ENCODE assay signal across 25 mouse cellular contexts in the genomic region with DNA sequence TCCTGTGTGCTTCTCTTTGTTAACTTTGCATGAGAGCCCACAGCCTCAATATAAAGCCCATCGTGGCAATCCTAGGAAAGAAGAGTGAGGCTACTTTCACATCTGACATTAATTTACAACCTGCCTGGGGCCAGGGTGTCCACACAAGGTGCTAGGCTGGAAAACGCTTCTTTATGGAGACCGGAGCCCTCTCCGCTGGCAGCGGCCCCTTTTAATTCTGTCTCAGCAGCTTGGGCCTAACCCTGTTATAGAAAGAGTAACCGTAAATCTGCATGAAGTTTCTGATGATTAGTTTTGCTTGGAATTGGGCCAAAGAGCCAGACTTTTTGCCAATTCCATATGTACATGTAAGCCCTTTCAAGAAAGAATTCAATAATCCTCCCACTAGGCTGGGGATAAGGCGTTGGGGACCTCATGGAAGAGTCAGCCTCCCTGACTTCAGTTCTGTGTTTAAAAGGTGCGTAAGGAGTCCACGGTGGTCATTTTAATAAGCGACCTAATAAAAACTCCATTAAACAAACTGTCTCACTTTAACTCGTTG.
DNase-seq lines count a peak whose midpoint lies in the region; ATAC-seq and TF ChIP-seq lines count a peak whose summit lies in the region.
"Had no signal": no experiment of that assay in that cellular context is flagged by ENCODE, and none has a peak within 500 bp of the region (broad histone marks: within the 10 kb centered on the region; RNA-seq: fewer than 3 reads in every experiment).

No protein-coding gene starts in this region.

- no peaks in the 10 kb centered on the region for H3K36me3 ChIP-seq in forebrain, embryonic 14.5 days (ENCODE audit: control insufficient read depth, insufficient read depth, low read length)
- H3K36me3 ChIP-seq in forebrain, embryonic 15.5 days: no peaks in the 10 kb centered on the region
- no peaks in the 10 kb centered on the region for H3K36me3 ChIP-seq in limb, embryonic 14.5 days (ENCODE audit: control insufficient read depth, insufficient read depth, low read length)
- H3K36me3 ChIP-seq in intestine, embryonic 16.5 days (ENCODE audit: control insufficient read depth, insufficient read depth, low read length): no peaks in the 10 kb centered on the region
- H3K36me3 ChIP-seq in midbrain, postnatal 0 days (ENCODE audit: insufficient read depth, low read length): no peaks in the 10 kb centered on the region
- H3K36me3 ChIP-seq: hindbrain, embryonic 12.5 days; liver, embryonic 15.5 days; midbrain, embryonic 12.5 days had no signal

- no peaks in the 10 kb centered on the region for H3K27me3 ChIP-seq in forebrain, embryonic 14.5 days (replicated peaks; ENCODE audit: control insufficient read depth, insufficient read depth, low read length)
- no peaks in the 10 kb centered on the region for H3K27me3 ChIP-seq in forebrain, embryonic 15.5 days
- H3K27me3 ChIP-seq in limb, embryonic 14.5 days (ENCODE audit: control insufficient read depth, insufficient read depth, low read length): no peaks in the 10 kb centered on the region
- H3K27me3 ChIP-seq in intestine, embryonic 16.5 days (replicated peaks; ENCODE audit: control insufficient read depth, insufficient read depth, low read length): no peaks in the 10 kb centered on the region
- no peaks in the 10 kb centered on the region for H3K27me3 ChIP-seq in midbrain, postnatal 0 days (ENCODE audit: insufficient read depth, low read length)
- H3K27me3 ChIP-seq: hindbrain, embryonic 12.5 days; liver, embryonic 15.5 days had no signal

- no peak overlapping the region for H3K9ac ChIP-seq in forebrain, embryonic 14.5 days (ENCODE audit: low read length)
- no peak overlapping the region for H3K9ac ChIP-seq in forebrain, embryonic 15.5 days (replicated peaks)
- H3K9ac ChIP-seq in limb, embryonic 14.5 days (ENCODE audit: low read depth, low read length, severe bottlenecking): no peak overlapping the region
- no peak overlapping the region for H3K9ac ChIP-seq in intestine, embryonic 16.5 days (ENCODE audit: low read depth, low read length)
- H3K9ac ChIP-seq in midbrain, postnatal 0 days (replicated peaks; ENCODE audit: low read length, poor library complexity, severe bottlenecking): no peak overlapping the region
- H3K9ac ChIP-seq: forebrain, postnatal 0 days; hindbrain, embryonic 12.5 days; liver, embryonic 15.5 days; midbrain, embryonic 12.5 days had no signal

- no peak for TF ChIP-seq POLR2A in limb, embryonic 14.5 days (IDR thresholded peaks at IDR 0.05; ENCODE audit: borderline replicate concordance, extremely low read depth, insufficient read depth, insufficient read length)

- H3K27ac ChIP-seq in forebrain, embryonic 14.5 days (ENCODE audit: low read depth, low read length): no peak overlapping the region
- H3K27ac ChIP-seq in forebrain, embryonic 15.5 days (replicated peaks): no peak overlapping the region
- H3K27ac ChIP-seq in limb, embryonic 14.5 days (replicated peaks; ENCODE audit: low read depth, low read length): peak overlapping the region; percentile 62; the same call in 1 of the 2 replicates
- H3K27ac ChIP-seq in intestine, embryonic 16.5 days (ENCODE audit: low read length): no peak overlapping the region
- H3K27ac ChIP-seq in midbrain, postnatal 0 days (ENCODE audit: low read depth, low read length): no peak overlapping the region
- H3K27ac ChIP-seq: hindbrain, embryonic 12.5 days; hindbrain, postnatal 0 days; liver, embryonic 15.5 days; midbrain, embryonic 12.5 days had no signal

- no peaks in the 10 kb centered on the region for H3K9me3 ChIP-seq in forebrain, embryonic 14.5 days (replicated peaks; ENCODE audit: control insufficient read depth, low read length)
- no peaks in the 10 kb centered on the region for H3K9me3 ChIP-seq in forebrain, embryonic 15.5 days
- H3K9me3 ChIP-seq in limb, embryonic 14.5 days (ENCODE audit: control insufficient read depth, low read length): no peaks in the 10 kb centered on the region
- H3K9me3 ChIP-seq in intestine, embryonic 16.5 days (ENCODE audit: control insufficient read depth, low read length): no peaks in the 10 kb centered on the region; the same call in 1 of the 2 replicates
- H3K9me3 ChIP-seq in midbrain, postnatal 0 days (ENCODE audit: low read length): no peaks in the 10 kb centered on the region
- H3K9me3 ChIP-seq: hindbrain, embryonic 12.5 days; liver, embryonic 15.5 days; midbrain, embryonic 12.5 days had no signal

- WGBS in forebrain, embryonic 14.5 days: 64% methylated on average over 11 of the region's 11 CpGs
- 65% methylated on average over 11 of the region's 11 CpGs for WGBS in forebrain, embryonic 15.5 days
- 14% methylated on average over 11 of the region's 11 CpGs for WGBS in limb, embryonic 14.5 days
- WGBS in intestine, embryonic 16.5 days: 67% methylated on average over 11 of the region's 11 CpGs
- WGBS in midbrain, postnatal 0 days: 68% methylated on average over 11 of the region's 11 CpGs

- peaks cover 4% of the 10 kb centered on the region; the same call in 1 of the 2 replicates for H3K4me1 ChIP-seq in forebrain, embryonic 14.5 days (ENCODE audit: control insufficient read depth, insufficient read depth, low read length)
- H3K4me1 ChIP-seq in forebrain, embryonic 15.5 days: peaks cover 14% of the 10 kb centered on the region
- peaks cover 40% of the 10 kb centered on the region for H3K4me1 ChIP-seq in limb, embryonic 14.5 days (ENCODE audit: control insufficient read depth, insufficient read depth, low read length)
- H3K4me1 ChIP-seq in intestine, embryonic 16.5 days (ENCODE audit: control insufficient read depth, insufficient read depth, low read length): peaks cover 3% of the 10 kb centered on the region; the same call in 1 of the 2 replicates
- no peaks in the 10 kb centered on the region for H3K4me1 ChIP-seq in midbrain, postnatal 0 days (ENCODE audit: insufficient read depth, low read length)
- H3K4me1 ChIP-seq: hindbrain, embryonic 12.5 days; liver, embryonic 15.5 days had no signal

- H3K4me2 ChIP-seq in forebrain, embryonic 14.5 days (ENCODE audit: low read length): no peak overlapping the region
- no peak overlapping the region for H3K4me2 ChIP-seq in forebrain, embryonic 15.5 days (replicated peaks)
- no peak overlapping the region for H3K4me2 ChIP-seq in limb, embryonic 14.5 days (replicated peaks; ENCODE audit: low read depth, low read length, severe bottlenecking)
- no peak overlapping the region for H3K4me2 ChIP-seq in intestine, embryonic 16.5 days (ENCODE audit: low read depth, low read length)
- H3K4me2 ChIP-seq in midbrain, postnatal 0 days (ENCODE audit: low read depth, low read length, poor library complexity, severe bottlenecking): no peak overlapping the region
- H3K4me2 ChIP-seq: heart, embryonic 11.5 days; hindbrain, embryonic 12.5 days; liver, embryonic 15.5 days; midbrain, embryonic 12.5 days had no signal

- H3K4me3 ChIP-seq in forebrain, embryonic 14.5 days (ENCODE audit: low read depth, low read length): no peak overlapping the region
- H3K4me3 ChIP-seq in forebrain, embryonic 15.5 days: no peak overlapping the region
- no peak overlapping the region for H3K4me3 ChIP-seq in limb, embryonic 14.5 days (replicated peaks; ENCODE audit: low read length)
- H3K4me3 ChIP-seq in intestine, embryonic 16.5 days (ENCODE audit: low read length): no peak overlapping the region
- H3K4me3 ChIP-seq in midbrain, postnatal 0 days (ENCODE audit: low read depth, low read length): no peak overlapping the region
- H3K4me3 ChIP-seq: erythroblast, embryonic 14.5 days; hindbrain, embryonic 12.5 days; liver, embryonic 15.5 days; midbrain, embryonic 12.5 days had no signal

- peak; percentile 16 for DNase-seq in embryo, embryonic 11 days
- no peak for DNase-seq in embryo, embryonic 10 days (ENCODE audit: low spot score)
- DNase-seq in forebrain, embryonic 14.5 days (ENCODE audit: low spot score): peak; percentile 50
- peak; percentile 43 for DNase-seq in forelimb bud, embryonic 11.5 days (ENCODE audit: low read depth, low spot score)
- DNase-seq in limb, embryonic 14.5 days (ENCODE audit: low spot score): peak; percentile 89
- DNase-seq in midbrain, postnatal 0 days (ENCODE audit: low spot score): no peak
- DNase-seq: adrenal gland, adult 2 months; adrenal gland, postnatal 36 days; cerebellum, adult 2 months; cerebellum, postnatal 25 days; forebrain, postnatal 0 days; gastrocnemius, postnatal 14 days; heart, postnatal 36 days; kidney, adult 11 months; kidney, postnatal 14 days; lung, postnatal 36 days had no signal

- TF ChIP-seq CTCF in midbrain, postnatal 0 days (IDR thresholded peaks at IDR 0.05): no peak

- no peak for ATAC-seq in forebrain, embryonic 14.5 days
- no peak for ATAC-seq in forebrain, embryonic 15.5 days (replicated peaks)
- ATAC-seq in limb, embryonic 14.5 days (ENCODE audit: low FRiP score, low read depth): peak; percentile 76
- no peak for ATAC-seq in intestine, embryonic 16.5 days
- no peak for ATAC-seq in midbrain, postnatal 0 days (ENCODE audit: low FRiP score)
- ATAC-seq: activated CD4-positive, CD25-positive, alpha-beta regulatory T cell, adult 4 months; forebrain, postnatal 0 days; hindbrain, postnatal 0 days had no signal

Comparison
In these comparisons a context has a peak if more than half of its experiments do, and no peak if none do; other contexts are left out.
1. DNase-seq: peak in embryo, embryonic 11 days (single experiment), forebrain, embryonic 14.5 days (single experiment), forelimb bud, embryonic 11.5 days (single experiment) and limb, embryonic 14.5 days (single experiment); none in embryo, embryonic 10 days (single experiment) and midbrain, postnatal 0 days (single experiment).